Mouse (Mus musculus) urinary bladder, postnatal 10 days (tissue): ENCODE data around the gene Macrod1.

ENCODE experiments used
- DNase-seq: peaks from one replicate; pipeline ENCODE4 v3.0.0; 2022; ENCODE audit warnings: low spot score

Macrod1 gene

GRCm38 (mm10) chr19:7197445-7197844, 140.8 kb downstream of the Macrod1 start:
- no peak for DNase-seq

GRCm38 (mm10) chr19:7199089-7199488, 142.5 kb downstream of the Macrod1 start:
- DNase-seq = no peak

GRCm38 (mm10) chr19:7200427-7200826, 143.8 kb downstream of the Macrod1 start:
- DNase-seq = no peak

- DNase-seq = no peak
Measured at GRCm38 (mm10) chr19:7204898-7205297, 148.3 kb downstream of the Macrod1 start.

- no peak for DNase-seq
Measured at GRCm38 (mm10) chr19:7205326-7205725, 148.7 kb downstream of the Macrod1 start.

- DNase-seq = peak; percentile 81
Measured at GRCm38 (mm10) chr19:7205753-7206736, 149.4 kb downstream of the Macrod1 start, which contains the start of gene Otub1. Gene Otub1, minus strand, starts transcription at chr19:7206316.

GRCm38 (mm10) chr19:7209907-7210646, 153.5 kb downstream of the Macrod1 start:
- DNase-seq = no peak

- no peak for DNase-seq
Measured at GRCm38 (mm10) chr19:7212216-7212615, 155.6 kb downstream of the Macrod1 start.

- no peak for DNase-seq
Measured at GRCm38 (mm10) chr19:7213010-7213409, 156.4 kb downstream of the Macrod1 start.

- DNase-seq = no peak
Measured at GRCm38 (mm10) chr19:7214484-7214883, 157.9 kb downstream of the Macrod1 start.

GRCm38 (mm10) chr19:7217162-7217925, 160.7 kb downstream of the Macrod1 start, which contains the start of gene Cox8a:
Gene Cox8a, minus strand, starts transcription at chr19:7217616.
- DNase-seq = peak; percentile 88

- DNase-seq = no peak
Measured at GRCm38 (mm10) chr19:7217926-7218267, 161.3 kb downstream of the Macrod1 start.

GRCm38 (mm10) chr19:7218753-7219152, 162.1 kb downstream of the Macrod1 start:
- no peak for DNase-seq

GRCm38 (mm10) chr19:7222196-7222595, 165.6 kb downstream of the Macrod1 start:
- no peak for DNase-seq

GRCm38 (mm10) chr19:7223488-7223887, 166.9 kb downstream of the Macrod1 start:
- no peak for DNase-seq

GRCm38 (mm10) chr19:7224253-7224652, 167.6 kb downstream of the Macrod1 start:
- no peak for DNase-seq

GRCm38 (mm10) chr19:7225096-7225690, 168.6 kb downstream of the Macrod1 start:
- no peak for DNase-seq

- no peak for DNase-seq
Measured at GRCm38 (mm10) chr19:7226511-7226914, 169.9 kb downstream of the Macrod1 start.

- peak; percentile 39 for DNase-seq
Measured at GRCm38 (mm10) chr19:7234537-7235221, 178.1 kb downstream of the Macrod1 start.

GRCm38 (mm10) chr19:7235461-7235860, 178.9 kb downstream of the Macrod1 start:
- no peak for DNase-seq

GRCm38 (mm10) chr19:7236011-7236410, 179.4 kb downstream of the Macrod1 start:
- DNase-seq = no peak
